Mouse (Mus musculus) cerebellum, postnatal 14 days (tissue): ENCODE measurements around the gene Galk1.
A peak's percentile ranks its signal among the peaks of the same experiment; 100 is the strongest.

ENCODE experiments used
- DNase-seq, 2 experiments: peaks; one replicate each; pipeline ENCODE4 v3.0.0; 2021; ENCODE audit warnings: mixed read lengths in 2 of 2

Galk1 gene

GRCm38 (mm10) chr11:116009661-116010060 is 2.9 kb downstream of the Galk1 start:
- DNase-seq: peak; percentile 92 to 96

DNA sequence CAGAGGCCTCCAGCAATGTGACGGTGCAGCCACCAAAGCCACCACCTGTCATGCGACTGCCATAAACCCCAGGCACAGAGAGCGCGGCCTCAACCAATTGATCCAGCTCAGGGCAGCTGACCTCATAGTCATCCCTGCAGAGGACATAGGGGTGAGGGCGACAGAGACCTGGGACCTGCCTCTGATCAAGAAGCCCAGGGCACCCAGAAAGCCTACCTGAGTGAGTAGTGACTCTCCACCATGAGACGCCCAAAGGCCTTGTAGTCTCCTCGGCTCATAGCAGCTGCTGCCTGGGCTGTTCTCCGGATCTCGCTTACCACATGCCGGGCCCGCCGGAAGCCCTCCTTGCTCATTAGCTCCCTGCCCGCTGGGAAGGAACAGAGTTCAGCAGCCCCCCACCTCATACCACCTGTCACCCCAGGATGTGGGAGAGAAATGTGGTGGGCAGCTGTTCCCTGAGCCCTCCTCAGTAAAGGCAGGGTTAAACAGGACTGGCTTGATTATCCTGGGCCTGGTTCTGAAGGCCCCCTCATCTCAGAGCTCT is 3.6 kb downstream of the Galk1 start:
- DNase-seq: peak; percentile 68 to 71

- peak in 1 of 2 experiments; percentile 40 for DNase-seq
These were observed 4.1 kb downstream of the Galk1 start for GRCm38 (mm10) chr11:116008411-116008810.

DNA sequence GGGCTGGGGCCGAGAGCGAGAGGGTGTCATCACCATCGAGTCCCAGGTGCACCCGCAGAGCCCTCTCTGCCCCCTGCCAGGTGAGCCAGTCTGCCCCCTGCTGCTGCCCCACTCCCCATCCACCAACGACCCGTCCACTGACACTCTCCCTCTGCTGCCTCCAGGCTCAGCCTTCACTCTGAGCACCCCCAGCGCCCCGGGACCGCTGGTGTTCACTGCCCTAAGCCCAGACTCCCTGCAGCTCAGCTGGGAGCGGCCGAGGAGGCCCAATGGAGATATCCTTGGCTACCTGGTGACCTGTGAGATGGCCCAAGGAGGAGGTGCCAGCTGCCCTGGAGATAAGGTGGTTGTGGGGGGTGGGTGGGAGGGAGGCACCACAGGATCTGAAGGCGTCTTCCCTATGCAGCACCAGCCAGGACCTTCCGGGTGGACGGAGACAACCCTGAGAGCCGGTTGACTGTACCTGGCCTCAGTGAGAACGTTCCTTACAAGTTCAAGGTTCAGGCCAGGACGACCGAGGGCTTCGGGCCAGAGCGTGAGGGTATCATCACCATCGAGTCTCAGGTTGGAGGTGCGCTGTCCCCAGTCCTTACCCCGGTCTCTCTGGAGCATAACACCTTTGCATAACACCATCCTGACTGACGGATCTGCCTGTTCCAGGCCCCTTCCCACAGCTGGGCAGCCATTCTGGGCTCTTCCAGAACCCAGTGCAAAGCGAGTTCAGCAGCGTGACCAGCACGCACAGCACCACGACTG is 5.2 kb downstream of the Galk1 start:
- DNase-seq: peak; percentile 26 to 48

DNA sequence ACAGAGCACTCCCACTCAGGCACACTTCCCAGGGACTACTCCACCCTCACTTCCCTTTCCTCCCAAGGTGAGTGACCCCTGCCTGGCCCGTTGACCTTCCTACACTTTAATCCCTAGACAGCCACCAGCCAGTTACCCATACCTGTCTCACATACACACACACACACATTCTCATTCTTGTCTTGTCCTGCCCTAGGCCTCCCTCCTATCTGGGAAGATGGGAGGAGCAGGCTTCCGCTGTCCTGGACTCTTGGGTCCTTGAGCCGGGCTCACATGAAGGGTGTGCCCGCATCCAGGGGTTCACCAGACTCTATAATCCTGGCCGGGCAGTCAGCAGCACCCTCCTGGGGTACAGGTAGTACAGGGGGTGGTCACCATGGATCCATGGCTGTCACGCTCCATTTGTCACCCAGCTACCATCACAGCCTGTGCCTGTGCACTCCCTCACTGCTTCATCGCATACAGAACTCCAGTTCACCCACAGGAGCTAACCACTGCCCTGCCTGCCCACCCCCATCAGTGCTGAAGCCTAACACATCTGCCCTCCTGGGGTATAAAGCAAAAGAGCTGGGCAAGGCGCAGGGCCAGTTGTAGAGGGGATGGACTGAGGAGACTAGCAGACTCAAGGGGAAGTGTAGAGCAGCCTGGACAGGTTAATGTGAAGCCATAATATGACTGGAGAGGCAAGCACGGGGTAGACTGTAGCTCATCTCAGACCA is 6.7 kb downstream of the Galk1 start:
- no peak for DNase-seq

GRCm38 (mm10) chr11:116004840-116005700 is 7.4 kb downstream of the Galk1 start:
- DNase-seq: peak; percentile 67 to 70

GRCm38 (mm10) chr11:116004186-116004823 is 8.2 kb downstream of the Galk1 start:
- no peak for DNase-seq

DNA sequence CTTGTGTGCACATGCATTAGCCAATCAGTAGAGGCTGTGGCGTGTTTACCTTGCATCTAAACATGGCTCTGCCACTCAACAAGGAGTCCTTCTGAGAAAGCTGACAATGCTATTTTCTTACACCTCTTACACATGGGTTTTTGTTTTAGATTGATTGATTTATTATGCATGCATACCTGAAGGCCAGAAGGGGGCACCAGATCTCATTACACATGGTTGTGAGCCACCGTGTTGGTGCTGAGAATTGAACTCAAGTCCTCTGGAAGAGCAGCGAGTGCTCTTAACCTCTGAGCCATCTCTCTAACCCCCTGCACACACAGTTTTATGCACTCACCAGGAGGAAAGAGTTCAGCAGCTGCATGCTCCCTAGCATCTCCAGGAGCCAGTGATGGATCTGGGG is 9.6 kb downstream of the Galk1 start:
- no peak for DNase-seq

DNA sequence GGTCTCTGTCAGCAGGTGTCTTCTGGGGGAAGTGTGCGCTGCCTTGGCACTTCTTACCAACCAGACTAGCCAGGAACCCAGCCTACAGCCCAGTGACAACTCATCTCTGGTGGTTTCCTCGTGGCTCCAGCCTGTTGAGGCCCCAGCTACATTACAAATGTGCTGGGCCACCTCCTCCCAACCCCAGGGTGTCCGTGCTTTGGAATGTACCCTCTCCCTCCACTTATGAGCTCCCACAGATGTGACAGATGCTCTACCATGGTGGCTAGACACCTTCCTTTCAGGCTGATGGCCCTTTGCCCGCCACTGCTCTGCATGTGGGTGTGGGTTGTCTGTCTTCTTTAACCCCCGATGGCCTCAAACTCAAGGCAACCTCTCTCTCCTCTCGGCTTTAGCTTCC is 10.8 kb downstream of the Galk1 start:
- no peak for DNase-seq

DNA sequence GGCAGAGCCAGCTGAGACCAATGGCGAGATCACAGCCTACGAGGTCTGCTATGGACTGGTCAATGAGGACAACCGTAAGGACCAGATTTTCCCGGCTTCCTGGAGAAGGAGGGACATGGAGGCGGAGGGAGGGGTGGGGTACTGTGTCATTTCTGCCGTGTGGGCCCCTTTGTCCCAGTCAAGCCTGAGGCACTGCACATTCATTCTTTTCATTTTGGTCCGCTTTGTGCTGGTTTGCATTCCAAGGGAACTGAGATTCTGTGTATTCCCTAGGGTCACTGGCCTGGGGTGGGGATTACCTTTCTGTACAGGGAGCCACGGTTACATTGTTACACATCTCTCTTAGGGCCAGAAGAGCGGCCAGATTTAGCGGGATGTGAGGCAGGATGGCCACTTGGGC is 11.9 kb downstream of the Galk1 start:
- no peak for DNase-seq

- peak; percentile 88 to 92 for DNase-seq
These were observed 12.9 kb downstream of the Galk1 start for GRCm38 (mm10) chr11:115999538-116000143.

GRCm38 (mm10) chr11:115999027-115999426 is 13.5 kb downstream of the Galk1 start:
- DNase-seq: no peak

DNA sequence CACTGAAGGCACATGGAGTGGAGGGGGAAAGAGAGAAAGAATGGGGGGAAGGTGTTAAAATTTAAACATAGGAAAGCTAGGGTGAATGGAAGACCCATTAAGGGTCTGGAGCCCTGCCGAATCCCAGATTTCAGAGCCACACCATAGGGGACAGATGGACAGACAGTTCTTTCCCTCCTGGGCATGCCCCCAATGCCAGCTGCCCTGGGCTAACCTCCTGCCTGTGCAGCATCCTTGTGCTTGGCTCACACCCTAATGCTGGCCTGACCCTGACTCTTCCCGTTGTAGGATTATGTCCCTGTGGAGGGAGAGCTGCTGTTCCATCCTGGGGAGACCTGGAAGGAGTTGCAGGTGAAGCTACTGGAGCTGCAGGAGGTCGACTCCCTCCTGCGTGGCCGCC is 14.9 kb downstream of the Galk1 start:
- peak in 1 of 2 experiments; percentile 52 for DNase-seq

- no peak for DNase-seq
These were observed 15.5 kb downstream of the Galk1 start for GRCm38 (mm10) chr11:115997047-115997446.

GRCm38 (mm10) chr11:115995256-115995655 is 17.3 kb downstream of the Galk1 start:
- no peak for DNase-seq

DNA sequence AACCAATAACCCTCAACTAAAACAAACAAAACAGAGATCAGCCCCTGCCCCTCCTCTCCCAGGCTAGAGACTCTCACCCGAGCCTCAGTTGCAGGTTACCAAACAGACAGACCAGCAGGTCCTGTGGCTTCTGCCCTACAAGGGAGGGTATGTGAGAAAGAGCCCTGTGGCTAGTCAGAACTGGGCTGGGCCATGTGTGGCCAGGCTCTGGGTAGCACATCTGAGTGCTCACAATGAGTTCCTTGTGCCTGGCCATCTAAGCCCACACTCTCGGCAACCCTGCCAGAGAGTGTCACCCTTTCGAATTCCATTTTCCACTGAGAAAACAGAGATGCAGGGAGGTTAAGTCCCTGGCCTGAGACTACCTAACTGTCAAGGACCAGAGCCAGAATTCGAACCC is 20.4 kb downstream of the Galk1 start:
- DNase-seq: no peak

GRCm38 (mm10) chr11:115989686-115990085 is 22.8 kb downstream of the Galk1 start:
- no peak for DNase-seq

GRCm38 (mm10) chr11:115983291-115983690 is 29.2 kb downstream of the Galk1 start:
- peak; percentile 60 to 75 for DNase-seq

DNA sequence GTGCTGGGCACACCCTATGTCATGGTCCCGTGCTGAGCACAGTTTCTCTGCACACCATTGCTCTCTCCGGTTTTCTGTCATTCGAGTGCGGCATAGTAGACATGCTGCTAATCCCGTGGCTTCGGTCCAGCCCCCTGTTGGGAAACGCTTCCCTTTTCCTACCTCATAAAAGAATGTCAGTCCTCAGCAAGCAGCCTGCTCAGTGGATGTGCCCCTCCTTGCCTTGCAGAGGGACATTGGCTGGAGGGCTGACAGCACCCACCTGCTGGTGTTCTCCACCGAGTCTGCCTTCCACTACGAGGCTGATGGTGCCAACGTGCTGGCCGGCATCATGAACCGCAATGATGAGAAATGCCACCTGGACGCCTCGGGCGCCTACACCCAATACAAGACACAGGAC is 30.0 kb downstream of the Galk1 start:
- DNase-seq: peak; percentile 76 to 78

- no peak for DNase-seq
These were observed 37.0 kb downstream of the Galk1 start for GRCm38 (mm10) chr11:115975544-115975943.

DNA sequence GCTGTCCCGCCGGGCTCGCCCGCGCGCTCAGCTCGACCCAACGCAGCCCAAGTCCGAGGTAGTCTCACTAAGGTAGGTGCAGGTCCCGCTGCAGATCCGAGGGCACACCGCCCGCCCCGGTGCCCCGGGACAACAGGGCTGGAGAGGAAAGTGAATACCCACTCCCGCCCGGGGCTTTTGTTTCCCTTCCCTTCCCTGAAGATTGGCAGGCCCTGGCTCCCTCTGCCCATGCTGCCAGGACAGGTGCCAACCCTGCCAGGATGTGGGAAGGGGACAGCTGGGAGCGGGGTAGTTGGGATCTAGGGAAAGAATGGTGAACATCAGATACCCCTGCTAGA is 37.5 kb downstream of the Galk1 start:
- peak; percentile 52 to 63 for DNase-seq
